Mouse (Mus musculus): ENCODE data around the gene Ubxn10. TPM values are rescaled to one million over a fixed set of nuclear protein-coding genes. Genes with fewer than 3 reads are reported as not detected.

Ubxn10 gene
- total RNA-seq, 2 experiments from 2014 or later = 0.72 to 0.76 TPM

Other genes with a start within 250 kb of the Ubxn10 start
- gene Vwa5b1, start 101.3 kb downstream of the Ubxn10 start, total RNA-seq (2021) = under 1 TPM; 0.18 to 0.30 TPM
- not detected for gene Pla2g2c, start 12.4 kb downstream of the Ubxn10 start, total RNA-seq (2021)
- 1 to 10 TPM; 8.9 to 9.0 TPM for gene Pla2g2f, start 20.5 kb upstream of the Ubxn10 start, total RNA-seq (2021)
- gene Pla2g2d, start 38.6 kb upstream of the Ubxn10 start, total RNA-seq (2021) = 1 to 10 TPM; 2.9 to 3.7 TPM
- gene Pla2g5, start 126.3 kb upstream of the Ubxn10 start, total RNA-seq (2021) = 10 to 100 TPM in 1 of 2 experiments, 1 to 10 TPM in 1; 9.8 to 15.0 TPM
- gene Gm13030, start 136.8 kb upstream of the Ubxn10 start, total RNA-seq (2021) = not detected
- gene Pla2g2e, start 140.8 kb upstream of the Ubxn10 start, total RNA-seq (2021) = 1 to 10 TPM; 1.1 to 4.1 TPM
- gene Otud3, start 176.8 kb upstream of the Ubxn10 start, total RNA-seq (2021) = 1 to 10 TPM; 7.1 to 8.2 TPM
- not detected for gene Rnf186, start 229.9 kb upstream of the Ubxn10 start, total RNA-seq (2021)
- gene Tmco4, start 235.7 kb upstream of the Ubxn10 start, total RNA-seq (2021) = 10 to 100 TPM; 14.7 to 15.0 TPM